Mouse (Mus musculus): ENCODE data around the gene Ncapg2.

The Ncapg2 gene

GRCm38 (mm10) chr12:116449536-116449935 is 44.3 kb downstream of the Ncapg2 start:
- DNase-seq = no peak

GRCm38 (mm10) chr12:116460379-116461065 is 55.3 kb downstream of the Ncapg2 start:
- DNase-seq = no peak

DNA sequence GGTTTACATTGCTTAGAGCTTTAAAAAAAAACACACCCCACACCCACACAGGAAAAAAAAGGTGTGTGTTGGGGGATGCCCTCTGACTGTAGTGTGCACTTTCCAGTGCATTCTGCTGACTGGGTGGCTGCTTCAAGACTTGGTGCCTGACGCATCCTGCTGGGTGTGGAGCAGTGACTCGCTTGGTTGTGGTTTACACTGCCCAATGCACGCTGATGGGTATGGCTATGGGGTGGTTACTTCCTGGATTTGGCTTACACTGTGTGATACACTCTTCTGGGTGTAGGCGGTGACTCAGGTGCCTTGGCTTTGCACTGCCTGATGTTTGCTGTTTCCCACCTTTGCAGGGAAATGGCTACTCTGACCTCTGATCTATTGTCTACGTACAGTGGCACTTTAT is 61.8 kb downstream of the Ncapg2 start:
- DNase-seq = no peak

GRCm38 (mm10) chr12:116468348-116468747 is 63.1 kb downstream of the Ncapg2 start:
- DNase-seq = no peak

DNA sequence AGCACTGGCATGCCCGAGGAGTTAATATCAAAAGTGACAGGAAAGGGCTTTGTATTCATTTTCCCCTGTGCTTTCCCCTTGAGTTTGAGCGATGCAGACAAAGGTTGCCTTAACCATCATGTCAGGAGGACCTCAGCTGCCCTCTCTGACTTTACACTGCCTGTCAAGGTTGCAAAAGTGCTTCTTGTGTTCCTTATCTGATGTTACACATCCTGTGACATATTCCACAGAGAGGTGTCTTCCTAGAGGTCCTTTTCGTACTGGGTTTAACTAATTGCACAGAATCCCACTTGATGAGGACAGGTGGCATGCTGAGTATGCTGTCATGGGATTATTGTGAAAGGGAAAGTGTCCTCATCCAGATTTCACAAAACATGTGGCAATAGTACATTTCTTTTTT is 63.9 kb downstream of the Ncapg2 start:
- DNase-seq = no peak

DNA sequence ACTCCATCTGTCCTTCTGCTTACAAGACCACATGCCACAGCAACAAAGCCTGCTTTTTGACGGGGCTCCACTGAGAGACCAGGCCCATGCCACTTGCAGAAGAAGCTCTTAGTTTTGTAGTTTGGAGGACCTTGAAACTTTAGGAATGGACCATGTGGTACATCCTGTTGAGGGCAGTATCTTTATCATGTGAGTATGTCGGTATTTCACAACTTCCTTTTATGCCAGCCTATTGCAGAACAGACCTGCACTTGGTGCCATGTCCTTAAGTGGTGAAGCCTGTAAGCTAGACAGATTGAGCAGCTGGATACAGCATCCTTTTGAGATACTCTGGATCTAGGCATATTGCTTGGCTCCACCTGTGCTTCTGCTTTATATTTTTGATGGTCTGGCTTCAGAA is 68.1 kb downstream of the Ncapg2 start:
- DNase-seq = no peak

DNA sequence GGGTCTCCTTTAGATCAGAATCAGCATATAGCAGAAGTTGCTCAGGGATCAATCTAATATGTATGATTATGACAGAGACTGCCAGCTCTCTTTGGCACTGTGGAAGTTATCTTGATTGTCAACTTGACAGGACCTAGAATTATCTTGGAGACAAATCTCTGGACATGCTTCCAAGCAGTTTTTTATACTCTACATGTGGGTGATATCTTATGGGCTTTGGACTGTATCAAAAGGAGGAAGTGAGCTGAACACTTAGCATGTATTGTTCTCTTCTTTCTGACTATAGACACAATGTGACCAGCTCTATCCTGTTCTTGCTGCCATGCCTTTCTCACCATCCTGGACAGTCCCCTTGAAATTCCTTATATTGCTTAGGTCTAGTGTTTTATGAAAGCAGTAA is 68.6 kb downstream of the Ncapg2 start:
- DNase-seq = no peak

DNA sequence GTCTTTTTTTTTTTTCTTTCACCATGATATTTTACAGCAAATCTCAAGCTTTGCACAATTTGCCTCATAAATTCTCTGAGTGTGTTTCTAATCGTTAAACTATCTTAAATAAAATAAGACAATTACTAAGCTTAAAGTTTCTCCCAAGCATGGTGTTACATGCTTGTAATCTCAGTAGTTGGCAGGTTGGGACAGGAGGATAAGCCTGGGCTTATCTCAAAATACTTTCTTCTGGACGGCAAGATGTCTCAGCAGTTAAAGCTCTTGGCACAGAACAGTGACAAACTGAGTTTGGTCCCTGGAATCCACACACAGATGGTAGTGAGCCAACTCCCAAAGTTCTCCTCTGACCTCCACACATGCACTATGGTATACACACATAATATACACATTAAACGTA is 69.5 kb downstream of the Ncapg2 start:
- no peak for DNase-seq

- no peak for DNase-seq
Measured at GRCm38 (mm10) chr12:116478771-116479170, 73.6 kb downstream of the Ncapg2 start.

- DNase-seq = no peak
Measured at GRCm38 (mm10) chr12:116481921-116482320, 76.7 kb downstream of the Ncapg2 start.

- DNase-seq = no peak
Measured at GRCm38 (mm10) chr12:116483581-116483980, 78.4 kb downstream of the Ncapg2 start.

GRCm38 (mm10) chr12:116484991-116485390 is 79.8 kb downstream of the Ncapg2 start:
- DNase-seq = no peak

DNA sequence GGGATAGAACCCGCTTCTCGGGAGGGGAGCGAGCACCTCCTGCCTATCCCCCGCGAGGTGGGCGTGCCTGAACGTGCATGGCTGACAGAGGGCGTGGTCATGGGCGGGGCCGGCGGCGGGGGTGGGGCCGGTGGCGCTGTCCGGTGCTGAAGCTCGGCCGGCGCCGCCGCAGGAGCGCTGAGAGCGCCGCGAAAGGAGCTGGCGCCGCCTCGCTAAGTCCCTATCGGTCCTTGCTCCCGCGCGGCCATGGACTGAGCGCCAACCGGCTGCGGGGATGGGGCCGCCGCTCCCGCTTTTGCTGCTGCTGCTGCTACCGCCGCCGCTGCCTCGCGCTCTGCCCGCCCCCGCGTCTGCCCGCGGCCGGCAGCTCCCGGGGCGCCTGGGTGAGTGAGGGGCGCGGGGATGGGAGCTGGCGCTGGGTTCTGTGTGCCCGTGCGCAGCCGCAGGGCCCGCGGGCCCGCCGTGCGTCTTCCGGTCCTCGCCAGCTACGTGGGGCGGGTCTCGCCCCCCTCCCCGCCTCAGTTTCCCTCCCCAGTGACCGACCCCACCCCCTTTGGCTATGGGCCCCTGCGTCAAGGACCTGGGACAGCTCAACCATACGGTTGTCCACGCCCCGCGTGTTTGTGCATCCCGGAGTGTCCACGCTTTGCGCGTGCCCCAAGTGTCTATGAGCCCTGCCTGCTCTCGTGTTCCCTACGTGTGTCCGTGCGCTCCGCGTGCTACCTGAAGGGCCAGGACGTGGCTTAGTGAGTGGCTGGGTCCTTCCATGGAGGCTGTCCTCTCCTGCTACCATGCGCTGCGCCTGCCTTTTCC is 80.6 kb downstream of the Ncapg2 start, which contains the start of gene Ptprn2:
TSS of gene Ptprn2 (plus strand) at position 130 of the 813 bp plus-strand sequence.
- DNase-seq = peak; percentile 81

DNA sequence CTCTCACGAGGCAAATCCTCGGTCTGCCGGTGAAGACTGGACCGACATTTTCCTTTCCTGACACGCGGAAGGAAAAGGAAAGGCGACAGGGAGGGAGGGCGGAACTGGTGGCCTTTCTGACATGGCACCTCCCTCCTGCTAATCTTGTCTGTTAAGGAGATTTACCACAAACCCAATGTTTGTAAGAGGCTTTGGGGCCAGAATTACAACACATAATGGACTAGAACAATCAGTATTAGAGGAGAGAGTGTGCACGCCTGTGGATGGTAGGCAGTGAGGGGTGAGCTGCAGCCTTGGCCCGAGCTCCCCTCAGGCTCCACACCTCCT is 81.2 kb downstream of the Ncapg2 start:
- no peak for DNase-seq

DNA sequence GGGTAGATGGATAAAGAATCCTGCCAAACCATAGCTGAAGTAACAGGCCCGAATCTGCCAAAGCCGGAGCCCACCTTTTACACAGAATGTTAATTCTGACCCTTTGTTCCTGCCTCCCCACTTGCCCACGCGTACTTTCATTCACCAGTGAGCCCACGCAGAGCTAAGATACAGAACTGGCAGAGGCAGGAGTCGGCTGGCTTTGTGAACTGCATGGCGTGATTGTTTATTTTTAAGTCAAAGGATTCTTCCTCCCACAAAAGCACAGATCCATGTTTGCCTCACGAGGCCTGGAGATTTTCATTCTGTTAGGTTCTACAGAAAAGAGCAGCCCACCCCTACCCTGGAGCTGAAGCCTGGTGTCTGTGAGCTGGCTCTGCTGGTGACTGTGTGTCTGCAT is 83.6 kb downstream of the Ncapg2 start:
- no peak for DNase-seq

- DNase-seq = no peak
Measured at GRCm38 (mm10) chr12:116490575-116491356, 85.6 kb downstream of the Ncapg2 start.

- DNase-seq = no peak
Measured at GRCm38 (mm10) chr12:116498666-116499065, 93.5 kb downstream of the Ncapg2 start.

GRCm38 (mm10) chr12:116500652-116501051 is 95.5 kb downstream of the Ncapg2 start:
- DNase-seq = no peak

- DNase-seq = no peak
Measured at GRCm38 (mm10) chr12:116512482-116512881, 107.3 kb downstream of the Ncapg2 start.
